8 mouse cellular contexts compared by ENCODE assay signal in the genomic region with DNA sequence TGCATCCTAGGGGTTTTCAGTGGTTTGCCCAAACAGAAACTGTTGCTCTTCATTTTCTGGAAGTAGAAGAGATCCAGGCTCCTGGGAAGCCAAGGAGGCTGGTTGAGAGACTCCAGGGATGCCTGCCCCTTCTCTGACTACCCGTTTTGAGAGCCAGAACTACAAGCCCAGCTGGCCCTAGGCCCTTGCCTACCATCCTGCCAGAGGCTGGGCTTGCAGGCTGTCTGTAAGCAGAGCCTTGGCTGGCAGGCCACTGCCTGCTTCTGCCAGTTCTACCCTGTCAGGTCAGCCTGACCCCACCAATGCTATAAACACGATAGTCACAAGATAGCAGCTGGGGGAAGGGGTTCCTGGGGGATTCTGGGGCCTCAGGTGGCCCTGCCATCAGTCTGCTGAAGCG. TPM values are rescaled to one million over a fixed set of nuclear protein-coding genes. Genes with fewer than 3 reads are reported as not detected.
DNase-seq lines count a peak whose midpoint lies in the region; ATAC-seq and TF ChIP-seq lines count a peak whose summit lies in the region.

No protein-coding gene starts in this region.

- no peak for ATAC-seq in neural tube, embryonic 11.5 days (ENCODE audit: insufficient read depth, low FRiP score, low TSS enrichment)
- no peak for ATAC-seq in neural tube, embryonic 14.5 days (ENCODE audit: low read depth)
- no peak for ATAC-seq in liver, embryonic 12.5 days

- H3K4me2 ChIP-seq in neural tube, embryonic 11.5 days (ENCODE audit: low read depth), result no peak overlapping the region
- no peak overlapping the region for H3K4me2 ChIP-seq in neural tube, embryonic 14.5 days (ENCODE audit: low read depth, low read length)
- H3K4me2 ChIP-seq in liver, embryonic 12.5 days, result no peak overlapping the region

- peak in 1 of 2 experiments; percentile 68 for DNase-seq in cerebellum, adult 2 months
- DNase-seq in cerebellum, adult 8-10 months, result no peak
- no peak for DNase-seq in neural tube, embryonic 11.5 days (ENCODE audit: low spot score)
- no peak for DNase-seq in neural tube, embryonic 10.5 days (ENCODE audit: extremely low spot score, low spot score)
- DNase-seq in heart, postnatal 25 days (ENCODE audit: low spot score), result peak; percentile 37
- DNase-seq in urinary bladder, postnatal 10 days (ENCODE audit: low spot score), result no peak

- H3K27me3 ChIP-seq in cerebellum, adult 2 months (ENCODE audit: control insufficient read depth, insufficient read depth, low read length), result no peaks in the 10 kb centered on the region
- no peaks in the 10 kb centered on the region for H3K27me3 ChIP-seq in neural tube, embryonic 11.5 days (ENCODE audit: control insufficient read depth, insufficient read depth, low read length)
- H3K27me3 ChIP-seq in neural tube, embryonic 14.5 days (ENCODE audit: control insufficient read depth, insufficient read depth, low read length), result no peaks in the 10 kb centered on the region
- H3K27me3 ChIP-seq in liver, embryonic 12.5 days (replicated peaks), result peaks cover 28% of the 10 kb centered on the region; the same call in 1 of the 2 replicates

- peak overlapping the region; percentile 39; the same call in 1 of the 2 replicates for H3K9ac ChIP-seq in neural tube, embryonic 11.5 days (ENCODE audit: low read length)
- H3K9ac ChIP-seq in neural tube, embryonic 14.5 days (replicated peaks; ENCODE audit: low read depth, low read length), result no peak overlapping the region
- no peak overlapping the region for H3K9ac ChIP-seq in liver, embryonic 12.5 days

- 38% methylated on average over 3 of the region's 3 CpGs for WGBS in cerebellum, adult 2 months
- WGBS in neural tube, embryonic 11.5 days, result 47% methylated on average over 3 of the region's 3 CpGs
- 31% methylated on average over 3 of the region's 3 CpGs for WGBS in neural tube, embryonic 14.5 days
- WGBS in liver, embryonic 12.5 days (ENCODE audit: insufficient replicate concordance), result 50% methylated on average over 3 of the region's 3 CpGs

- H3K4me3 ChIP-seq in cerebellum, adult 2 months (replicated peaks; ENCODE audit: insufficient read depth, low read depth, low read length), result no peak overlapping the region
- H3K4me3 ChIP-seq in neural tube, embryonic 11.5 days (ENCODE audit: low read depth, low read length), result no peak overlapping the region
- H3K4me3 ChIP-seq in neural tube, embryonic 14.5 days (ENCODE audit: low read depth, low read length), result no peak overlapping the region
- no peak overlapping the region for H3K4me3 ChIP-seq in liver, embryonic 12.5 days

- intact Hi-C loops in heart, postnatal 25 days (cut with DNase I), result no loop called here

- peaks cover 48% of the 10 kb centered on the region for H3K4me1 ChIP-seq in cerebellum, adult 2 months (ENCODE audit: control insufficient read depth, insufficient read depth, low read length)
- peaks cover 41% of the 10 kb centered on the region for H3K4me1 ChIP-seq in neural tube, embryonic 11.5 days (ENCODE audit: control insufficient read depth, insufficient read depth, low read length)
- peaks cover 34% of the 10 kb centered on the region for H3K4me1 ChIP-seq in neural tube, embryonic 14.5 days (ENCODE audit: control insufficient read depth, insufficient read depth, low read length)
- H3K4me1 ChIP-seq in liver, embryonic 12.5 days, result peaks cover 28% of the 10 kb centered on the region

- no peaks in the 10 kb centered on the region for H3K9me3 ChIP-seq in neural tube, embryonic 11.5 days (ENCODE audit: control insufficient read depth, low read length)
- no peaks in the 10 kb centered on the region for H3K9me3 ChIP-seq in neural tube, embryonic 14.5 days (ENCODE audit: control insufficient read depth, low read length)
- no peaks in the 10 kb centered on the region for H3K9me3 ChIP-seq in liver, embryonic 12.5 days (replicated peaks)

- no peaks in the 10 kb centered on the region for H3K36me3 ChIP-seq in neural tube, embryonic 11.5 days (ENCODE audit: control insufficient read depth, insufficient read depth, low read length)
- H3K36me3 ChIP-seq in neural tube, embryonic 14.5 days (ENCODE audit: control insufficient read depth, insufficient read depth, low read length), result no peaks in the 10 kb centered on the region
- no peaks in the 10 kb centered on the region for H3K36me3 ChIP-seq in liver, embryonic 12.5 days

- H3K27ac ChIP-seq in cerebellum, adult 2 months (ENCODE audit: insufficient read depth, low read length), result peak overlapping the region; percentile 12
- H3K27ac ChIP-seq in neural tube, embryonic 11.5 days (ENCODE audit: low read depth, low read length), result 0 out of 2 replicates have a peak overlapping the region, but pooled peaks have one; percentile 3
- H3K27ac ChIP-seq in neural tube, embryonic 14.5 days (ENCODE audit: low read depth, low read length), result peak overlapping the region; percentile 55; the same call in 1 of the 2 replicates
- H3K27ac ChIP-seq in liver, embryonic 12.5 days, result no peak overlapping the region

- TF ChIP-seq POLR2A in cerebellum, adult 2 months (IDR thresholded peaks at IDR 0.05; ENCODE audit: borderline replicate concordance, insufficient read depth, low read length), result no peak

- TF ChIP-seq CTCF in cerebellum, adult 2 months (IDR thresholded peaks at IDR 0.05; ENCODE audit: borderline replicate concordance, insufficient read depth, low read depth, low read length), result no peak

RNA-seq across cellular contexts. Expression of gene Mrps23, which starts 48.7 kb away (rescaled TPM):
- 90.0 and 90.4 TPM in 2 replicates for polyA plus RNA-seq in cerebellum, adult 2 months (2012; rRNA removed)
- 76.3 and 85.5 TPM in 2 replicates for polyA plus RNA-seq in neural tube, embryonic 11.5 days (2014; fragmentation: Nextera tagmentation; extraction: Ambion mirVana)
- 100 to 1,000 TPM; 301 to 306 TPM for total RNA-seq in heart, postnatal 25 days (2021)
- polyA plus RNA-seq in neural tube, embryonic 14.5 days (2014; fragmentation: Nextera tagmentation; extraction: Ambion mirVana), result 63.7 and 67.9 TPM in 2 replicates
- 47.0 and 47.6 TPM in 2 replicates for polyA plus RNA-seq in liver, embryonic 12.5 days (2016; fragmentation: Nextera tagmentation; extraction: Ambion mirVana)

RNA-seq across cellular contexts. Expression of gene Cuedc1, which starts 57.6 kb away (rescaled TPM):
- polyA plus RNA-seq in cerebellum, adult 2 months (2012; rRNA removed), result 41.6 and 42.0 TPM in 2 replicates
- 18.2 and 21.3 TPM in 2 replicates for polyA plus RNA-seq in neural tube, embryonic 11.5 days (2014; fragmentation: Nextera tagmentation; extraction: Ambion mirVana)
- total RNA-seq in heart, postnatal 25 days (2021), result 10 to 100 TPM; 50.4 to 55.1 TPM
- polyA plus RNA-seq in neural tube, embryonic 14.5 days (2014; fragmentation: Nextera tagmentation; extraction: Ambion mirVana), result 34.0 and 38.3 TPM in 2 replicates
- polyA plus RNA-seq in liver, embryonic 12.5 days (2016; fragmentation: Nextera tagmentation; extraction: Ambion mirVana), result 3.4 and 4.6 TPM in 2 replicates
